Comparison of ENCODE assay signal across 9 mouse cellular contexts in genomic region chr10:3863411-3864195, GRCm38 (mm10).
DNase-seq lines count a peak whose midpoint lies in the region; ATAC-seq and TF ChIP-seq lines count a peak whose summit lies in the region.
"Had no signal": no experiment of that assay in that cellular context is flagged by ENCODE, and none has a peak within 500 bp of the region (broad histone marks: within the 10 kb centered on the region; RNA-seq: fewer than 3 reads in every experiment).

No protein-coding gene starts in this region.

- peak; percentile 75 for ATAC-seq in forebrain, embryonic 14.5 days
- peak; percentile 52 for ATAC-seq in megakaryocyte progenitor cell, adult 5-6 weeks (replicated peaks; ENCODE audit: poor library complexity)

- peak overlapping the region; percentile 48 for H3K4me2 ChIP-seq in forebrain, embryonic 14.5 days (ENCODE audit: low read length)

- intact Hi-C loops in heart, adult 2 months (cut with DNase I) = no loop called here
- intact Hi-C loops in gastrocnemius, postnatal 36 days (cut with DNase I) = no loop called here

- no peaks in the 10 kb centered on the region for H3K9me3 ChIP-seq in forebrain, embryonic 14.5 days (replicated peaks; ENCODE audit: control insufficient read depth, low read length)

- peaks cover 16% of the 10 kb centered on the region for H3K4me1 ChIP-seq in forebrain, embryonic 14.5 days (ENCODE audit: control insufficient read depth, insufficient read depth, low read length)
- H3K4me1 ChIP-seq in heart, adult 2 months (ENCODE audit: control insufficient read depth, insufficient read depth, low read length) = peaks cover 6% of the 10 kb centered on the region

- DNase-seq in urinary bladder, adult 18-20 months (ENCODE audit: low spot score in 2 of 2) = peak; percentile 31 to 51
- no peak for DNase-seq in urinary bladder, postnatal 10 days (ENCODE audit: low spot score)
- DNase-seq in forebrain, embryonic 14.5 days (ENCODE audit: low spot score) = peak; percentile 77
- no peak for DNase-seq in cerebellum, adult 8-10 months
- DNase-seq in B cell, adult 2 months = no peak
- no peak for DNase-seq in heart, adult 2 months
- DNase-seq in gastrocnemius, postnatal 36 days = no peak
- DNase-seq: lung, postnatal 10 days had no signal

- no peak for TF ChIP-seq CTCF in heart, adult 2 months (IDR thresholded peaks at IDR 0.05)

- H3K36me3 ChIP-seq in forebrain, embryonic 14.5 days (ENCODE audit: control insufficient read depth, insufficient read depth, low read length) = no peaks in the 10 kb centered on the region
- H3K36me3 ChIP-seq in heart, adult 2 months (ENCODE audit: control insufficient read depth, insufficient read depth, low read length) = peaks cover 4% of the 10 kb centered on the region

- H3K27ac ChIP-seq in forebrain, embryonic 14.5 days (ENCODE audit: low read depth, low read length) = peak overlapping the region; percentile 63
- H3K27ac ChIP-seq in heart, adult 2 months = no peak overlapping the region

- H3K79me2 ChIP-seq in heart, adult 2 months (replicated peaks; ENCODE audit: control insufficient read depth, insufficient read depth, low read length) = no peaks in the 10 kb centered on the region; the same call in 1 of the 2 replicates

- no peaks in the 10 kb centered on the region for H3K27me3 ChIP-seq in forebrain, embryonic 14.5 days (replicated peaks; ENCODE audit: control insufficient read depth, insufficient read depth, low read length)
- no peaks in the 10 kb centered on the region for H3K27me3 ChIP-seq in heart, adult 2 months (ENCODE audit: control insufficient read depth, insufficient read depth, low read length)

- H3K9ac ChIP-seq in forebrain, embryonic 14.5 days (ENCODE audit: low read length) = peak overlapping the region; percentile 47; the same call in 1 of the 2 replicates
- H3K9ac ChIP-seq in heart, adult 2 months (ENCODE audit: low read depth, low read length) = no peak overlapping the region

- no peak for TF ChIP-seq EP300 in heart, adult 2 months (IDR thresholded peaks at IDR 0.05; ENCODE audit: insufficient read depth, low read depth, low read length)

- no peak for TF ChIP-seq POLR2A in heart, adult 2 months (IDR thresholded peaks at IDR 0.05; ENCODE audit: insufficient read depth, low read depth, low read length)

- WGBS in forebrain, embryonic 14.5 days = under 1% methylated on average over 12 of the region's 12 CpGs
- WGBS in heart, adult 2 months = 52% methylated on average over 12 of the region's 12 CpGs

- H3K4me3 ChIP-seq in forebrain, embryonic 14.5 days (ENCODE audit: low read depth, low read length) = peak overlapping the region; percentile 12
- no peak overlapping the region for H3K4me3 ChIP-seq in heart, adult 2 months

Comparison
In these comparisons a context has a peak if more than half of its experiments do, and no peak if none do; other contexts are left out.
1. DNase-seq: peak in urinary bladder, adult 18-20 months (2 of 2) and forebrain, embryonic 14.5 days (single experiment); none in urinary bladder, postnatal 10 days (single experiment), cerebellum, adult 8-10 months (single experiment), B cell, adult 2 months (0 of 2), heart, adult 2 months (0 of 2) and gastrocnemius, postnatal 36 days (0 of 2).